ENCODE assay signal across 8 mouse cellular contexts in the genomic region with DNA sequence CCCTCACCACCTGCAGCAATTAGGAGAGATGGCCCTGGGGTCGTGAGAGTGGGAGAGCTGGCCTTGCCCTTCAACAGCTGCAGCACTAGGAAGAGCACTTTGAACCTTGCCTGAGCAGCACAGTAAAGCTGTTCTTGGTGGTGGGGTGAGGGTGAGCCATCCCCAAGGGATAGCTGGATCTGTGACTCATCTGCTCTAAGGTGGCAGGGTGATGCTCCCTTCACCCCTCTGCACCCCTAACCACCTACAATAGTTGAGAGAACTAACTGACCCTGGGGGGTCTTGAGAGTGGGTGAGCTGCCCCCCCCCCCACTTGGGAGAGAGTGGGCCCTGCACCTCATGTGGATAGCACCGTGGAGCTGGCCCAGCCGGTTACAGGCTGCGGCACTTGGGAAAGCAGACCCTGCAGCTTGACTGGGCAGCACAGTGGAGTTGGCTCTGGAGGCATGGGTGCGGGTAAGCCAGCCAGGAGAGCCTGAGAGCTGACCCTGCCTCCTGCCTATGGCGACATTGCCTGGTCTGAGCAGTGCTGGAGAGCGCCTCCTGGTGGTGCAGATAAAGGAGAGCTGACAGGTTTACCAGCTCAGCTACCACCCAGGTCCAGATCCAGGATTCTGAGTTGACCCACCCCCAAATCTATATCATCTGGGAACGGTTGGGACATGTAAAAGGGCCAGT. TPM values are rescaled to one million over a fixed set of nuclear protein-coding genes. Genes with fewer than 3 reads are reported as not detected.
DNase-seq lines count a peak whose midpoint lies in the region; ATAC-seq and TF ChIP-seq lines count a peak whose summit lies in the region.

No protein-coding gene starts in this region.

- no peak overlapping the region for H3K27ac ChIP-seq in kidney, embryonic 14.5 days (ENCODE audit: low read depth, low read length)

- DNase-seq in heart, postnatal 36 days: peak; percentile 22 to 42
- DNase-seq in heart, adult 9 months (ENCODE audit: low spot score in 2 of 2): no peak
- no peak for DNase-seq in Patski (ENCODE audit: low read depth, low spot score)
- peak; percentile 72 for DNase-seq in embryo, embryonic 11 days
- peak; percentile 60 for DNase-seq in lung, postnatal 36 days
- DNase-seq in thymus, postnatal 0 days (ENCODE audit: low spot score): peak; percentile 33

- no peak overlapping the region for H3K4me3 ChIP-seq in kidney, embryonic 14.5 days (ENCODE audit: low read length)

- POLR2A ChIA-PET in Patski (lab: Charles Lee): interaction anchor here (0.8 kb wide), 1 partner anchor 8 kb away, joined by 4 read pairs; no protein-coding TSS in a partner anchor

- WGBS in kidney, embryonic 14.5 days: 43% methylated on average over 8 of the region's 8 CpGs

- no peaks in the 10 kb centered on the region for H3K27me3 ChIP-seq in Patski
- no peaks in the 10 kb centered on the region for H3K27me3 ChIP-seq in kidney, embryonic 14.5 days (ENCODE audit: control insufficient read depth, insufficient read depth, low read length)

- H3K4me2 ChIP-seq in kidney, embryonic 14.5 days (replicated peaks; ENCODE audit: low read depth, low read length): no peak overlapping the region

- ATAC-seq in Patski: peak; percentile 44
- peak; percentile 71; the same call in 1 of the 2 replicates for ATAC-seq in kidney, embryonic 14.5 days (ENCODE audit: low FRiP score, low TSS enrichment)
- ATAC-seq in erythroblast, adult 5-6 weeks (replicated peaks; ENCODE audit: low FRiP score, poor library complexity, severe bottlenecking): no peak

- intact Hi-C loops in heart, postnatal 36 days (cut with DNase I): no loop called here

- no peaks in the 10 kb centered on the region for H3K4me1 ChIP-seq in kidney, embryonic 14.5 days (ENCODE audit: control insufficient read depth, insufficient read depth, low read length)

- no peak overlapping the region for H3K9ac ChIP-seq in kidney, embryonic 14.5 days (ENCODE audit: low read depth, low read length)

- no peaks in the 10 kb centered on the region for H3K36me3 ChIP-seq in kidney, embryonic 14.5 days (ENCODE audit: control insufficient read depth, insufficient read depth, low read length)

- in situ Hi-C loops in Patski (cut with MboI; ENCODE audit: low pct_unique_long_range_greater_than_20kb): no loop called here

- no peaks in the 10 kb centered on the region for H3K9me3 ChIP-seq in kidney, embryonic 14.5 days (ENCODE audit: control insufficient read depth, low read length)

- peak; percentile 60 for TF ChIP-seq CTCF in Patski (IDR thresholded peaks at IDR 0.05)

- CTCF ChIA-PET in Patski (lab: Charles Lee): interaction anchor here (0.7 to 1.0 kb wide), 2 partner anchors 9 to 23 kb away, joined by 3 to 4 read pairs; no protein-coding TSS in a partner anchor

RNA-seq across cellular contexts. Expression of a gene that starts 12.1 kb away (rescaled TPM):
- total RNA-seq in heart, postnatal 36 days (2021): 1 to 10 TPM; 1.6 to 2.5 TPM
- polyA plus RNA-seq in Patski (2021): 17.8 TPM
- 25.8 and 31.1 TPM in 2 replicates for polyA plus RNA-seq in kidney, embryonic 14.5 days (2014; fragmentation: Nextera tagmentation; extraction: Ambion mirVana)
- 6.4 and 8.5 TPM in 2 replicates for polyA plus RNA-seq in thymus, postnatal 0 days (2015; fragmentation: Nextera tagmentation; extraction: Ambion mirVana)
- not detected in 2 replicates for total RNA-seq in erythroblast, adult 5-6 weeks (2015; ENCODE audit: low replicate concordance)
- 0.98 TPM in 1 of 2 replicates, not detected in the other for total RNA-seq in erythroblast, adult 5-6 weeks (2017; ENCODE audit: low replicate concordance)

RNA-seq across cellular contexts. Expression of a gene that starts 42.4 kb away (rescaled TPM):
- 1 to 10 TPM; 5.5 to 6.2 TPM for total RNA-seq in heart, postnatal 36 days (2021)
- not detected for polyA plus RNA-seq in Patski (2021)
- polyA plus RNA-seq in kidney, embryonic 14.5 days (2014; fragmentation: Nextera tagmentation; extraction: Ambion mirVana): 13.4 and 17.9 TPM in 2 replicates
- polyA plus RNA-seq in thymus, postnatal 0 days (2015; fragmentation: Nextera tagmentation; extraction: Ambion mirVana): 5.3 and 5.6 TPM in 2 replicates
- not detected in 2 replicates for total RNA-seq in erythroblast, adult 5-6 weeks (2015; ENCODE audit: low replicate concordance)
- total RNA-seq in erythroblast, adult 5-6 weeks (2017; ENCODE audit: low replicate concordance): not detected in 2 replicates

Comparison
In these comparisons a context has a peak if more than half of its experiments do, and no peak if none do; other contexts are left out.
1. DNase-seq: peak in heart, postnatal 36 days (2 of 2), embryo, embryonic 11 days (single experiment), lung, postnatal 36 days (single experiment) and thymus, postnatal 0 days (single experiment); none in heart, adult 9 months (0 of 2) and Patski (single experiment).